Mouse (Mus musculus) intestine, embryonic 14.5 days (tissue): Measurements from ENCODE around the gene Ppfibp2. TPM values are rescaled to one million over a fixed set of nuclear protein-coding genes. Genes with fewer than 3 reads are reported as not detected.

Source experiments
- ATAC-seq: fragments of 200-750 bp; cut with Nextera tagmentation; replicated peaks from 2 replicates; pipeline ENCODE4 v1.8.0; 2017; ENCODE audit warnings: low read depth, moderate number of reproducible peaks, moderate TSS enrichment, moderate library complexity; ENCODE audit not compliant: low FRiP score, low TSS enrichment
- DNase-seq: peaks from one replicate; pipeline ENCODE4 v3.0.0-alpha.2; 2018; ENCODE audit warnings: low spot score
- H3K27ac ChIP-seq: fragments of 300-500 bp; sonication (generic); 2 replicates; pipeline ENCODE4 v1.5.1; 2014; ENCODE audit warnings: low read depth, mild to moderate bottlenecking, control low read depth
- H3K27me3 ChIP-seq: fragments of 300-500 bp; sonication (generic); replicated peaks from 2 replicates; pipeline ENCODE4 v1.6.1; 2014; ENCODE audit warnings: low read length, control low read depth; ENCODE audit not compliant: control insufficient read depth, insufficient read depth
- H3K36me3 ChIP-seq: fragments of 300-500 bp; sonication (generic); 2 replicates; pipeline ENCODE4 v1.6.1; 2014; ENCODE audit warnings: low read length, control low read depth; ENCODE audit not compliant: control insufficient read depth, insufficient read depth
- H3K4me1 ChIP-seq: fragments of 300-500 bp; sonication (generic); replicated peaks from 2 replicates; pipeline ENCODE4 v1.6.1; 2014; ENCODE audit warnings: low read length, control low read depth, mixed read lengths; ENCODE audit not compliant: control insufficient read depth, insufficient read depth
- H3K4me2 ChIP-seq: fragments of 300-500 bp; sonication (generic); 2 replicates; pipeline ENCODE4 v1.6.1; 2014; ENCODE audit warnings: low read length
- H3K4me3 ChIP-seq: fragments of 300-500 bp; sonication (generic); 2 replicates; pipeline ENCODE4 v1.5.1; 2014; ENCODE audit warnings: low read depth, low read length, control low read depth, mixed read lengths
- H3K9ac ChIP-seq: fragments of 300-500 bp; sonication (generic); 2 replicates; pipeline ENCODE4 v1.6.1; 2014; ENCODE audit warnings: mild to moderate bottlenecking, low read length
- H3K9me3 ChIP-seq: fragments of 300-500 bp; sonication (generic); 2 replicates; pipeline ENCODE4 v1.6.1; 2016; ENCODE audit warnings: low read length, control low read depth; ENCODE audit not compliant: control insufficient read depth
- WGBS: fragments of 180-500 bp; shearing (Covaris S2); extraction: QIAGEN DNeasy Blood & Tissue Kit; methylation state at CpG from one replicate; pipeline ENCODE4 v1.1.7; 2014; 5-methylcytosine and 5-hydroxymethylcytosine counted together
- polyA plus RNA-seq: library from polyadenylated mRNA; unstranded; fragments of >200 nt; fragmentation: Nextera tagmentation; extraction: Ambion mirVana; gene quantifications from 2 replicates; pipeline ENCODE4 v1.2.1, GENCODE M21; 2014

The Ppfibp2 gene
- polyA plus RNA-seq, 1 experiment from 2014 or later: 11.2 TPM

DNA sequence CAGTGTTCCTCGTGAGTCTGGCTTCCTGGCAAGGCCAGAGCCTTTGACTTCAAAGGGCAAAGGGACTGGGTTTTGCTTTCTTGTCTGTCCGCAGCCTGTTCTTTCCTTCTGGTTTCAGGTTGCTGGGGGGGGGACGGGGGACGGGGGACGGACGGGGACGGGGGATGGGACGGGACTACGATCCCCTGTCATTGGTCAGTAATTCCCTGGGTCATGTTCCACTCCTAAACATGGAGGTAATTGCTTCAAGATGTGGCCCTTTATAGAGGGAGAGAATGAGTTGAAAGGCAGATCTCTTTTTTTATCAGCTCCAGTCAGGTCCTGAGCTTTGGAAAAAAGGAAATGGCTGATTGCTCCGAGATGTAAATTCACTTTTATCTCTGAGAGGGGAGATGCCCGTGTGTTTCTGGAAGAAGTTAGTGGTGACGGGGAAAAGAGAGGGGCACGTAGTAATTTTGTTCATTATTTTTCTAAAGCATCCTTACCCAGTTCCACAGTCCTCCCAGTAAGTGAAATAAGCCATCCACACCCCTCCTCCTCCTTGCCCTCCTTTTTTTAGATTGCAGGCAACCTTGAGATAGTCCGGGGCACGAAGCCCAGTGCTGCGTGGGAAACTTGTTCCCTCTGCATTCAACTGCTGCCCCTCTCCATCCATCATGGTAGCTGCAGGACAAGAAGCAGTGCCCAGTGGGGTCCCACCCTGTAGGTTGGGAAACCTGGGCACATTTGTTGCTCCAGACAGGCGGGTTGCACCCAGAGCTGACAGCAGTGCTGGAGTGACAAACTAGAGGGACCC, 95.6 kb downstream of the Ppfibp2 start:
- 0 out of 2 replicates have a peak, but pooled peaks cover under 1% of the 10 kb centered on the region for H3K36me3 ChIP-seq
- H3K9me3 ChIP-seq: no peaks in the 10 kb centered on the region
- H3K4me3 ChIP-seq: no peak overlapping the region
- no peaks in the 10 kb centered on the region for H3K27me3 ChIP-seq
- WGBS: 32% methylated on average over 17 of the region's 17 CpGs
- ATAC-seq: no peak
- DNase-seq: no peak
- peaks cover 16% of the 10 kb centered on the region for H3K4me1 ChIP-seq
- no peak overlapping the region for H3K27ac ChIP-seq
- H3K9ac ChIP-seq: no peak overlapping the region
- no peak overlapping the region for H3K4me2 ChIP-seq

- no peaks in the 10 kb centered on the region for H3K9me3 ChIP-seq
- peak; percentile 37; the same call in 1 of the 2 replicates for ATAC-seq
- no peak overlapping the region for H3K9ac ChIP-seq
- H3K27me3 ChIP-seq: no peaks in the 10 kb centered on the region
- H3K36me3 ChIP-seq: no peaks in the 10 kb centered on the region
- H3K4me1 ChIP-seq: peaks cover 16% of the 10 kb centered on the region
- 29% methylated on average over 6 of the region's 6 CpGs for WGBS
- no peak overlapping the region for H3K4me3 ChIP-seq
- no peak overlapping the region for H3K4me2 ChIP-seq
- no peak for DNase-seq
- H3K27ac ChIP-seq: no peak overlapping the region
Observed at GRCm38 (mm10) chr7:107691493-107691892, 96.5 kb downstream of the Ppfibp2 start.

- no peak overlapping the region for H3K4me2 ChIP-seq
- ATAC-seq: no peak
- H3K27ac ChIP-seq: no peak overlapping the region
- no peak for DNase-seq
- H3K4me1 ChIP-seq: peaks cover 12% of the 10 kb centered on the region
- H3K4me3 ChIP-seq: no peak overlapping the region
- no peak overlapping the region for H3K9ac ChIP-seq
- H3K27me3 ChIP-seq: no peaks in the 10 kb centered on the region
- WGBS: 80% methylated on average over 10 of the region's 10 CpGs
- H3K36me3 ChIP-seq: no peaks in the 10 kb centered on the region
- H3K9me3 ChIP-seq: no peaks in the 10 kb centered on the region
Observed at GRCm38 (mm10) chr7:107694254-107694947, 99.4 kb downstream of the Ppfibp2 start.

GRCm38 (mm10) chr7:107697066-107697465, 102.1 kb downstream of the Ppfibp2 start:
- Histone ChIP-seq H3K27me3 (no peaks in the 10 kb centered on the region), H3K4me1 (no peaks in the 10 kb centered on the region), H3K27ac (no peak overlapping the region), H3K9ac (no peak overlapping the region), H3K36me3 (0 out of 2 replicates have a peak, but pooled peaks cover 2% of the 10 kb centered on the region), H3K4me3 (no peak overlapping the region), H3K9me3 (no peaks in the 10 kb centered on the region), H3K4me2 (no peak overlapping the region)
- 83% methylated on average over 5 of the region's 5 CpGs for WGBS
- DNase-seq (no peak), ATAC-seq (no peak)

- ATAC-seq (no peak), DNase-seq (no peak)
- no peak overlapping the region for H3K27ac ChIP-seq
- WGBS: 63% methylated on average over 1 of the region's 1 CpGs
- no peak overlapping the region for H3K4me3 ChIP-seq
- no peak overlapping the region for H3K4me2 ChIP-seq
- no peaks in the 10 kb centered on the region for H3K9me3 ChIP-seq
- no peaks in the 10 kb centered on the region for H3K4me1 ChIP-seq
- H3K27me3 ChIP-seq: no peaks in the 10 kb centered on the region
- no peak overlapping the region for H3K9ac ChIP-seq
- H3K36me3 ChIP-seq: 0 out of 2 replicates have a peak, but pooled peaks cover 7% of the 10 kb centered on the region
Observed at GRCm38 (mm10) chr7:107699926-107700325, 104.9 kb downstream of the Ppfibp2 start.

GRCm38 (mm10) chr7:107700646-107701045, 105.6 kb downstream of the Ppfibp2 start:
- Histone ChIP-seq H3K4me1 (no peaks in the 10 kb centered on the region), H3K36me3 (0 out of 2 replicates have a peak, but pooled peaks cover 7% of the 10 kb centered on the region), H3K4me2 (no peak overlapping the region), H3K4me3 (no peak overlapping the region), H3K9ac (no peak overlapping the region), H3K27me3 (no peaks in the 10 kb centered on the region), H3K27ac (no peak overlapping the region), H3K9me3 (no peaks in the 10 kb centered on the region)
- no peak for ATAC-seq
- WGBS: 84% methylated on average over 5 of the region's 5 CpGs
- no peak for DNase-seq

- no peak overlapping the region for H3K4me3 ChIP-seq
- ATAC-seq (0 out of 2 replicates have a peak, but pooled peaks have one; percentile 28), DNase-seq (no peak)
- H3K9me3 ChIP-seq: no peaks in the 10 kb centered on the region
- no peak overlapping the region for H3K9ac ChIP-seq
- no peaks in the 10 kb centered on the region for H3K27me3 ChIP-seq
- H3K4me1 ChIP-seq: no peaks in the 10 kb centered on the region
- 43% methylated on average over 13 of the region's 13 CpGs for WGBS
- H3K27ac ChIP-seq: no peak overlapping the region
- H3K4me2 ChIP-seq: no peak overlapping the region
- H3K36me3 ChIP-seq: 0 out of 2 replicates have a peak, but pooled peaks cover 7% of the 10 kb centered on the region
Observed at GRCm38 (mm10) chr7:107702461-107703380, 107.7 kb downstream of the Ppfibp2 start.

DNA sequence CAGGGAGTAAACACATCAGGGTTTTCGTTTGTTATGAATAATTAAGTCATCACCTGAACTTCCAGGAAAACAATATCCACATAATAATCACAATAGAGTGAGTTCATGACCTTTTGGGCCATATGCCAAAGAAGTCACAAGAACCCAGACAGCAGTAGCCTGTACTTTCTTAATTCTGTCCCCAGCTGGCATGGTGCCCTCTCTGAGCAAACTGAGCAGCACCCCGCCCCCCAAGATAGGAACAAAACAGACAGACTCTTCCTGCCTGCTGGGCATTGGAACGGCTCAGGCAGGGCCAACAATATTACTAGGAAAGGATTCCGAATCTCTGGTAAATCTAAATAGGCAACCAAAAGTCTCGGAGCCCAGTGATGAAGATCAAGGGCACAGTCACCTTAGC, 110.9 kb downstream of the Ppfibp2 start:
- Histone ChIP-seq H3K36me3 (0 out of 2 replicates have a peak, but pooled peaks cover 7% of the 10 kb centered on the region), H3K4me1 (peaks cover 4% of the 10 kb centered on the region; the same call in 1 of the 2 replicates), H3K4me2 (no peak overlapping the region), H3K27ac (no peak overlapping the region), H3K9ac (no peak overlapping the region), H3K27me3 (no peaks in the 10 kb centered on the region), H3K4me3 (no peak overlapping the region), H3K9me3 (no peaks in the 10 kb centered on the region)
- ATAC-seq (no peak), DNase-seq (no peak)
- 74% methylated on average over 5 of the region's 5 CpGs for WGBS
